In genomic region chr2:126665984-126666383, GRCm38 (mm10) we compare ENCODE assay signal across 21 mouse cellular contexts.
"Had no signal": no experiment of that assay in that cellular context is flagged by ENCODE, and none has a peak within 500 bp of the region (broad histone marks: within the 10 kb centered on the region; RNA-seq: fewer than 3 reads in every experiment).

No protein-coding gene starts in this region.

- H3K36me3 ChIP-seq: limb, embryonic 13.5 days; liver, embryonic 13.5 days; midbrain, embryonic 12.5 days; midbrain, embryonic 15.5 days; neural tube, embryonic 12.5 days; neural tube, embryonic 15.5 days; stomach, embryonic 15.5 days had no signal

- H3K27me3 ChIP-seq: kidney, embryonic 15.5 days; limb, embryonic 13.5 days; liver, embryonic 13.5 days; midbrain, embryonic 12.5 days; midbrain, embryonic 15.5 days; neural tube, embryonic 12.5 days; neural tube, embryonic 15.5 days; stomach, embryonic 15.5 days had no signal

- DNase-seq: kidney, adult 8-10 months; kidney, postnatal 10 days; kidney, postnatal 36 days; layer of hippocampus, postnatal 36 days; left cerebral cortex, postnatal 4 days; liver, embryonic 13.5 days; lung, adult 2 months; lung, postnatal 14 days; lung, postnatal 4 days; right cerebral cortex, adult 18-20 months; right cerebral cortex, postnatal 25 days; spleen, adult 18-20 months; thymus, postnatal 25 days had no signal

- ATAC-seq: midbrain, embryonic 15.5 days had no signal

- H3K27ac ChIP-seq: kidney, embryonic 15.5 days; left cerebral cortex, adult 2 months; limb, embryonic 13.5 days; liver, embryonic 13.5 days; midbrain, embryonic 12.5 days; midbrain, embryonic 15.5 days; neural tube, embryonic 12.5 days; neural tube, embryonic 15.5 days; stomach, embryonic 15.5 days had no signal

- H3K4me3 ChIP-seq: kidney, embryonic 15.5 days; left cerebral cortex, adult 2 months; limb, embryonic 13.5 days; liver, embryonic 13.5 days; midbrain, embryonic 12.5 days; midbrain, embryonic 15.5 days; neural tube, embryonic 12.5 days; neural tube, embryonic 15.5 days; stomach, embryonic 15.5 days had no signal

- H3K4me1 ChIP-seq: kidney, embryonic 15.5 days; limb, embryonic 13.5 days; midbrain, embryonic 12.5 days; midbrain, embryonic 15.5 days; neural tube, embryonic 12.5 days; neural tube, embryonic 15.5 days; stomach, embryonic 15.5 days had no signal

- H3K9ac ChIP-seq: kidney, embryonic 15.5 days; limb, embryonic 13.5 days; liver, embryonic 13.5 days; midbrain, embryonic 12.5 days; midbrain, embryonic 15.5 days; neural tube, embryonic 12.5 days; neural tube, embryonic 15.5 days; stomach, embryonic 15.5 days had no signal
